Mouse (Mus musculus): Measurements from ENCODE around the gene Nme2. TPM values are rescaled to one million over a fixed set of nuclear protein-coding genes. Genes with fewer than 3 reads are reported as not detected.

Nme2 gene
- polyA plus RNA-seq (2012): 169 and 198 TPM in 2 replicates

- no peak for TF ChIP-seq GATA1 (IDR thresholded peaks at IDR 0.05; ENCODE audit: low read length)
These were observed at the start of gene Nme2 for GRCm38 (mm10) chr11:93956159-93956558. TSS of gene Nme2 (minus strand) at chr11:93956259.

- TF ChIP-seq GATA1 (IDR thresholded peaks at IDR 0.05; ENCODE audit: low read length): no peak
These were observed 47.3 kb upstream of the Nme2 start for GRCm38 (mm10) chr11:94003346-94003745.

- TF ChIP-seq GATA1 (IDR thresholded peaks at IDR 0.05; ENCODE audit: low read length): no peak
These were observed 43.2 kb upstream of the Nme2 start for GRCm38 (mm10) chr11:93999276-93999675.

GRCm38 (mm10) chr11:93997141-93997775, 41.2 kb upstream of the Nme2 start:
- no peak for TF ChIP-seq GATA1 (IDR thresholded peaks at IDR 0.05; ENCODE audit: low read length)

GRCm38 (mm10) chr11:93996306-93997140, 40.5 kb upstream of the Nme2 start:
- no peak for TF ChIP-seq GATA1 (IDR thresholded peaks at IDR 0.05; ENCODE audit: low read length)

- TF ChIP-seq GATA1 (IDR thresholded peaks at IDR 0.05; ENCODE audit: low read length): no peak
These were observed 39.8 kb upstream of the Nme2 start, which contains the start of gene Spag9 for GRCm38 (mm10) chr11:93995720-93996305. TSS of gene Spag9 (plus strand) at chr11:93996091.

GRCm38 (mm10) chr11:93995111-93995719, 39.2 kb upstream of the Nme2 start:
- no peak for TF ChIP-seq GATA1 (IDR thresholded peaks at IDR 0.05; ENCODE audit: low read length)

GRCm38 (mm10) chr11:93994531-93994930, 38.5 kb upstream of the Nme2 start:
- no peak for TF ChIP-seq GATA1 (IDR thresholded peaks at IDR 0.05; ENCODE audit: low read length)

- no peak for TF ChIP-seq GATA1 (IDR thresholded peaks at IDR 0.05; ENCODE audit: low read length)
These were observed 32.4 kb upstream of the Nme2 start for GRCm38 (mm10) chr11:93988328-93989062.

- TF ChIP-seq GATA1 (IDR thresholded peaks at IDR 0.05; ENCODE audit: low read length): no peak
These were observed 31.7 kb upstream of the Nme2 start for GRCm38 (mm10) chr11:93987625-93988327.

GRCm38 (mm10) chr11:93987026-93987425, 31.0 kb upstream of the Nme2 start:
- TF ChIP-seq GATA1 (IDR thresholded peaks at IDR 0.05; ENCODE audit: low read length): no peak

GRCm38 (mm10) chr11:93986298-93986697, 30.2 kb upstream of the Nme2 start:
- TF ChIP-seq GATA1 (IDR thresholded peaks at IDR 0.05; ENCODE audit: low read length): no peak

GRCm38 (mm10) chr11:93985265-93985664, 29.2 kb upstream of the Nme2 start:
- TF ChIP-seq GATA1 (IDR thresholded peaks at IDR 0.05; ENCODE audit: low read length): no peak

GRCm38 (mm10) chr11:93984619-93985018, 28.6 kb upstream of the Nme2 start:
- no peak for TF ChIP-seq GATA1 (IDR thresholded peaks at IDR 0.05; ENCODE audit: low read length)
